Mouse (Mus musculus): ENCODE measurements around the gene Uqcc1. TPM values are rescaled to one million over a fixed set of nuclear protein-coding genes. Genes with fewer than 3 reads are reported as not detected.
"Not testable (repeated sequence)": the region's sequence is repeated elsewhere in the genome, so short reads cannot be mapped to it uniquely, and the experiment has no call there.

Uqcc1 gene
- polyA plus RNA-seq, 1 experiment from 2014 or later: 67.4 TPM

GRCm38 (mm10) chr2:155941697-155942442 lies 11.8 kb upstream of the Uqcc1 start:
- no peak overlapping the region for H3K4me3 ChIP-seq (ENCODE audit: low read depth, low read length)
- no peaks in the 10 kb centered on the region for H3K36me3 ChIP-seq (ENCODE audit: control insufficient read depth, insufficient read depth, low read length)
- no peak overlapping the region for H3K4me2 ChIP-seq (ENCODE audit: low read length)
- DNase-seq (ENCODE audit: low spot score): no peak
- no peak for ATAC-seq
- no peak overlapping the region for H3K27ac ChIP-seq (ENCODE audit: low read depth, low read length)
- H3K9me3 ChIP-seq (replicated peaks; ENCODE audit: control insufficient read depth, low read length): no peaks in the 10 kb centered on the region
- H3K4me1 ChIP-seq (ENCODE audit: control insufficient read depth, insufficient read depth, low read length): peaks cover 9% of the 10 kb centered on the region; the same call in 1 of the 2 replicates
- no peaks in the 10 kb centered on the region for H3K27me3 ChIP-seq (replicated peaks; ENCODE audit: control insufficient read depth, insufficient read depth, low read length)
- no peak overlapping the region for H3K9ac ChIP-seq (ENCODE audit: low read length)
- 91% methylated on average over 40 of the region's 40 CpGs for WGBS

DNA sequence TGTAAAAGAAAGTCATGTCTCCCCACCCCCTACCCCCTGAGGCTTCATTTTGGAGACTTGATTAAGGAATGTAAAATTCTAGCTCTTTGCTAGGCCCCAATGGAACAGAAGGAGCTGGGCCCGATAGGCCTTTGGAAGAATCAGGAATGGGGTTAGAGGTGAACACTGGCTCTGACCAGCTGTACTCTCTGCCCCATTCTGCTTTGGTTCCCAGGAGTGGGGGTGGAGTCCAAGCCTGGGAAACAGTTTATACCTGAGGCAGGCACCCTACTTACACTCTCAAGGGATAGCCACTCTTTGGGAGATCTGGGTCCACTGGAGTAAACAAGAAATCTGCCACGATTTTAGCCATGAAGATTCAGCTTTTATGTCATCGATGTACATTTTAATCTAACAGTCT lies 10.6 kb upstream of the Uqcc1 start, which contains the start of gene Gm15557:
Gene Gm15557, plus strand, starts transcription at position 48 of the 400 bp plus-strand sequence.
- H3K4me1 ChIP-seq (ENCODE audit: control insufficient read depth, insufficient read depth, low read length): peaks cover 9% of the 10 kb centered on the region; the same call in 1 of the 2 replicates
- H3K27me3 ChIP-seq (replicated peaks; ENCODE audit: control insufficient read depth, insufficient read depth, low read length): no peaks in the 10 kb centered on the region
- WGBS: 86% methylated on average over 3 of the region's 3 CpGs
- H3K4me2 ChIP-seq (ENCODE audit: low read length): no peak within 1 kb of the TSS
- H3K4me3 ChIP-seq (ENCODE audit: low read depth, low read length): no peak within 1 kb of the TSS
- no peaks in the 10 kb centered on the region for H3K36me3 ChIP-seq (ENCODE audit: control insufficient read depth, insufficient read depth, low read length)
- no peak within 1 kb of the TSS for H3K27ac ChIP-seq (ENCODE audit: low read depth, low read length)
- no peak within 1 kb of the TSS for H3K9ac ChIP-seq (ENCODE audit: low read length)
- no peak for ATAC-seq
- DNase-seq (ENCODE audit: low spot score): no peak
- no peaks in the 10 kb centered on the region for H3K9me3 ChIP-seq (replicated peaks; ENCODE audit: control insufficient read depth, low read length)

DNA sequence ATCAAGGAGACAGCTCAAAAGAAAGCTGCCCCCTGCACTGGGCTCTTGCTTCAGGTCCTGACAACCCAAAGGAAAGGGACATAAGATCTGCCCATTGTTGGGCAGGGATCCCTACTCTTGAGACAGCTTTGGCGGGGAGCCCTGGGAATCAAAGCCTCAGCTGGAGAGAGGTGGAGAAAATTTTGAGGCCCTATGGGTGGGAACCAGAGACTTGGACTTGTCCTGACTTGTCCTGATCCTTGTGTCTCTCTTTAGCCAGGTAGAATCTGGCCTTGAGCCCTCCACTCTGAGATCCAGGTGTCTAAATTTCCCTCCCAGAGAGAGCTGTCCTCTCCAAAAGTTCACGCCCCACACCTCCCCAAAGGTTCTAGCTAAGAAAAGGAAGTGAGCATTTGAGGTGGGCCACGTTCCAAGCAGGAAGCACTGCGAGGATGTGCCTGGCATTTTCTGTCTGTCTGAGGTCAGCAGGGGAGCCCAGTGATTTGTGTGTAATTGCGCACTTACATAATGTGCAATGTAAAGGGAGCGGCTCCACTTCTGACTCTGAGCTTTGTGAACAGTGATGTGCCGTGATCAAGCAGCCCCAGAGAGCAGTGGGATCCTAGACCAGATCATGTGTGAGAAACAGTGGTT lies 9.9 kb upstream of the Uqcc1 start:
- Histone ChIP-seq H3K4me3 (ENCODE audit: low read depth, low read length) (no peak overlapping the region), H3K27me3 (replicated peaks; ENCODE audit: control insufficient read depth, insufficient read depth, low read length) (no peaks in the 10 kb centered on the region), H3K4me2 (ENCODE audit: low read length) (no peak overlapping the region), H3K36me3 (ENCODE audit: control insufficient read depth, insufficient read depth, low read length) (no peaks in the 10 kb centered on the region), H3K9ac (ENCODE audit: low read length) (no peak overlapping the region), H3K9me3 (replicated peaks; ENCODE audit: control insufficient read depth, low read length) (no peaks in the 10 kb centered on the region), H3K27ac (ENCODE audit: low read depth, low read length) (no peak overlapping the region), H3K4me1 (ENCODE audit: control insufficient read depth, insufficient read depth, low read length) (peaks cover 9% of the 10 kb centered on the region; the same call in 1 of the 2 replicates)
- WGBS: 78% methylated on average over 7 of the region's 7 CpGs
- no peak for ATAC-seq
- DNase-seq (ENCODE audit: low spot score): no peak

DNA sequence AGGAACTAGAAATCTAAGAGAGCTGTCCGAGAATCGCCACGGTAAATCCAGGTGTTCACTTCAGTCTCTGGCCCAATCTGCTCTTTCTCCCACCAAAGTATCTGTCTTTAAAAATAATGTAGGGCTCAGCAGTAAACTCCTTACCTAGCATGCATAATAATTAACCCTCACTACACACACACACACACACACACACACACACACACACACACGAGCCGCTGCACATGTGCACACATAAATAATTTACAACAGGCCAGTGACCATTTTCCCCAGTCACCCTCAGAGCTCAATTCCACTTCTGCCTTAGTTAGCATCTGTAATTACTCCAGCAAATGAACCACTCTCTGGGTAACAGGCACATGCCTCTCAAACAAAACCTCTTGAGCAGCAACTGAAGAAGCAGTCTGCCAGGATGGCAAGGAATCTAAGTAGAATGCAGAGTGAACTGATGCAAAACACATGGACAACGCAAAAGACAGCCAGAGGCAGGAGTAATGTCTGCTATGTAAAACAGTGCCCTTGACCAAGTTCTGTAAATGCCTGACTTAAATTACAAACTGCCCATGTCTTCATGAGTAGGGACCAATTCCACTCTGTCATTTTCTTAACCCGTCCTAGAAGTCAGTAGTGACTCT lies 1.3 kb downstream of the Uqcc1 start:
- Histone ChIP-seq H3K4me3 (ENCODE audit: low read depth, low read length) (peak overlapping the region; percentile 59), H3K27ac (ENCODE audit: low read depth, low read length) (no peak overlapping the region), H3K4me2 (ENCODE audit: low read length) (peak overlapping the region; percentile 57), H3K36me3 (ENCODE audit: control insufficient read depth, insufficient read depth, low read length) (peaks cover 3% of the 10 kb centered on the region; the same call in 1 of the 2 replicates), H3K9ac (ENCODE audit: low read length) (no peak overlapping the region), H3K4me1 (ENCODE audit: control insufficient read depth, insufficient read depth, low read length) (peaks cover 11% of the 10 kb centered on the region), H3K27me3 (replicated peaks; ENCODE audit: control insufficient read depth, insufficient read depth, low read length) (no peaks in the 10 kb centered on the region), H3K9me3 (replicated peaks; ENCODE audit: control insufficient read depth, low read length) (no peaks in the 10 kb centered on the region)
- 80% methylated on average over 7 of the region's 7 CpGs for WGBS
- ATAC-seq (no peak), DNase-seq (ENCODE audit: low spot score) (peak; percentile 17)

DNA sequence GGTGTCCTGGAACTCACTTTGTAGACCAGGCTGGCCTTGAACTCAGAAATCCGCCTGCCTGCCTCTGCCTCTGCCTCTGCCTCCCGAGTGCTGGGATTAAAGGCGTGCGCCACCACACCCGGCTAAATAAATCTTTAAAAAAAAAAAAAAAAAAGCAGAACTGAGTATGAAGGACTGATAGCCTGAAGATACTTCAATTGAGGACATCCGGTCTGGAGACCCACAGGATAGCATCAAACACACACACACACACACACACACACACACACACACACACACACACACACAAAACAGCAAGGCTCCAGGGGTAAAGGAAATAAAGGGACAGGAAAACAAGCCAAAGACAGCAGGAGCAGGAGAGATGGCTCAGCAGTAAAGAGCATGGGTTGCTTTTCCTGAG lies 4.9 kb downstream of the Uqcc1 start:
- H3K4me3 ChIP-seq (ENCODE audit: low read depth, low read length); H3K4me1 ChIP-seq (ENCODE audit: control insufficient read depth, insufficient read depth, low read length); H3K9me3 ChIP-seq (replicated peaks; ENCODE audit: control insufficient read depth, low read length); H3K4me2 ChIP-seq (ENCODE audit: low read length); DNase-seq (ENCODE audit: low spot score); H3K27ac ChIP-seq (ENCODE audit: low read depth, low read length); ATAC-seq; H3K27me3 ChIP-seq (replicated peaks; ENCODE audit: control insufficient read depth, insufficient read depth, low read length); H3K36me3 ChIP-seq (ENCODE audit: control insufficient read depth, insufficient read depth, low read length); H3K9ac ChIP-seq (ENCODE audit: low read length): not testable (repeated sequence)
- WGBS: 98% methylated on average over 6 of the region's 6 CpGs

DNA sequence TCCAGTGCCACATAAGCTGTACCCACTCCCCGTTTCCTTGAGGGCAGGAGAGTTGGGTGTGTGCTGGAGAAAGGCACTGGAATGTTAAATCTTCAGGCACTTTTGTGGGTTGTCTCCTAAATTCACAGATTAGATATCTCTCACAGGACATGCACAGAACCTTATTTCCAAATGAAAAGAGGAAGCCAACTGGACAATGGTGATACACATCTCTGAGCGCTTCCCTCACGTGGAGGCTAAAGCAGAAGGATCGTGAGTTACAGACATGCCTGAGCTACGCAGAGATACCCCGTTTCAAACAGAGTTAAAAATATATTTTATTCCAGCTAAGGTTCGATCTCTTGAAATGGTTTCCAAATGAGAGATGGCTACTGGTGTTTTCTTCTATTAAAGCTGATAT lies 7.0 kb downstream of the Uqcc1 start:
- no peaks in the 10 kb centered on the region for H3K4me1 ChIP-seq (ENCODE audit: control insufficient read depth, insufficient read depth, low read length)
- H3K27ac ChIP-seq (ENCODE audit: low read depth, low read length): no peak overlapping the region
- no peak overlapping the region for H3K4me3 ChIP-seq (ENCODE audit: low read depth, low read length)
- no peaks in the 10 kb centered on the region for H3K9me3 ChIP-seq (replicated peaks; ENCODE audit: control insufficient read depth, low read length)
- no peak overlapping the region for H3K4me2 ChIP-seq (ENCODE audit: low read length)
- peaks cover 12% of the 10 kb centered on the region; the same call in 1 of the 2 replicates for H3K36me3 ChIP-seq (ENCODE audit: control insufficient read depth, insufficient read depth, low read length)
- WGBS: 96% methylated on average over 7 of the region's 7 CpGs
- H3K9ac ChIP-seq (ENCODE audit: low read length): no peak overlapping the region
- DNase-seq (ENCODE audit: low spot score) (no peak), ATAC-seq (no peak)
- no peaks in the 10 kb centered on the region for H3K27me3 ChIP-seq (replicated peaks; ENCODE audit: control insufficient read depth, insufficient read depth, low read length)

- no peak overlapping the region for H3K9ac ChIP-seq (ENCODE audit: low read length)
- DNase-seq (ENCODE audit: low spot score) (no peak), ATAC-seq (no peak)
- H3K27ac ChIP-seq (ENCODE audit: low read depth, low read length): no peak overlapping the region
- H3K4me2 ChIP-seq (ENCODE audit: low read length): no peak overlapping the region
- H3K27me3 ChIP-seq (replicated peaks; ENCODE audit: control insufficient read depth, insufficient read depth, low read length): no peaks in the 10 kb centered on the region
- 91% methylated on average over 6 of the region's 6 CpGs for WGBS
- peaks cover 42% of the 10 kb centered on the region for H3K36me3 ChIP-seq (ENCODE audit: control insufficient read depth, insufficient read depth, low read length)
- no peaks in the 10 kb centered on the region for H3K4me1 ChIP-seq (ENCODE audit: control insufficient read depth, insufficient read depth, low read length)
- no peaks in the 10 kb centered on the region for H3K9me3 ChIP-seq (replicated peaks; ENCODE audit: control insufficient read depth, low read length)
- H3K4me3 ChIP-seq (ENCODE audit: low read depth, low read length): no peak overlapping the region
Observed at GRCm38 (mm10) chr2:155914684-155915083, 15.4 kb downstream of the Uqcc1 start.

DNA sequence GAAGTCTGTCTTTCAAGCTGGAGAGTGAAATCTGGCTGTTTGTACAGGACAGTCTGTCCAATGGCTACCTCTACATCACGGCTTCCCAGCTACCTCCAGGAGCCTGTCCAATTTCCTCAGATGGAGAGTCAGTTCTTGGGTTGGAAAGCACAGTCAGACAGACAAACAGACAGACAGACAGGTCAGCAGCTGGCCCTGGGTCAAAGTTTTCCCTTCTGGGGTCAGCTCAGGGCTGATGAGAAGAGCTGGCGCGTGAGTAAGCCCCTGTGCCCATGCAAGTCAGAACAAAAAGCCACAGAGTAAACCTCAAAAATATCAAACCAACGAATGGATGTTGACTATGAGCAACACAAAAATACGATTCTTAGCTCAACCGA lies 26.5 kb downstream of the Uqcc1 start:
- WGBS: 93% methylated on average over 6 of the region's 6 CpGs

More for the DNA sequence above, 26.5 kb downstream of the Uqcc1 start:
- Histone ChIP-seq H3K9me3 (replicated peaks; ENCODE audit: control insufficient read depth, low read length) (no peaks in the 10 kb centered on the region), H3K4me3 (ENCODE audit: low read depth, low read length) (no peak overlapping the region), H3K27me3 (replicated peaks; ENCODE audit: control insufficient read depth, insufficient read depth, low read length) (no peaks in the 10 kb centered on the region), H3K36me3 (ENCODE audit: control insufficient read depth, insufficient read depth, low read length) (peaks cover 23% of the 10 kb centered on the region), H3K9ac (ENCODE audit: low read length) (no peak overlapping the region), H3K4me1 (ENCODE audit: control insufficient read depth, insufficient read depth, low read length) (no peaks in the 10 kb centered on the region), H3K27ac (ENCODE audit: low read depth, low read length) (no peak overlapping the region), H3K4me2 (ENCODE audit: low read length) (no peak overlapping the region)
- ATAC-seq (no peak), DNase-seq (ENCODE audit: low spot score) (no peak)
